Mouse (Mus musculus): Measurements from ENCODE around the gene Jund.

Jund gene

GRCm38 (mm10) chr8:70698310-70699109 lies at the start of gene Jund:
Gene Jund (plus strand): TSS chr8:70698949.
- peak; percentile 99 for DNase-seq (ENCODE audit: low read depth, low spot score)

GRCm38 (mm10) chr8:70649324-70649723 lies 49.4 kb upstream of the Jund start:
- DNase-seq (ENCODE audit: low read depth, low spot score) = no peak

GRCm38 (mm10) chr8:70650351-70650750 lies 48.4 kb upstream of the Jund start:
- DNase-seq (ENCODE audit: low read depth, low spot score) = no peak

- DNase-seq (ENCODE audit: low read depth, low spot score) = no peak
Observed at GRCm38 (mm10) chr8:70653226-70653625, 45.5 kb upstream of the Jund start.

- DNase-seq (ENCODE audit: low read depth, low spot score) = no peak
Observed at GRCm38 (mm10) chr8:70654121-70654520, 44.6 kb upstream of the Jund start.

- DNase-seq (ENCODE audit: low read depth, low spot score) = no peak
Observed at GRCm38 (mm10) chr8:70655469-70655868, 43.3 kb upstream of the Jund start.

GRCm38 (mm10) chr8:70656193-70656790 lies 42.5 kb upstream of the Jund start:
- no peak for DNase-seq (ENCODE audit: low read depth, low spot score)

GRCm38 (mm10) chr8:70657214-70657613 lies 41.5 kb upstream of the Jund start:
- no peak for DNase-seq (ENCODE audit: low read depth, low spot score)

- DNase-seq (ENCODE audit: low read depth, low spot score) = no peak
Observed at GRCm38 (mm10) chr8:70657739-70658138, 41.0 kb upstream of the Jund start.

- DNase-seq (ENCODE audit: low read depth, low spot score) = no peak
Observed at GRCm38 (mm10) chr8:70658897-70659603, 39.7 kb upstream of the Jund start.

GRCm38 (mm10) chr8:70659604-70660272 lies 39.0 kb upstream of the Jund start:
- DNase-seq (ENCODE audit: low read depth, low spot score) = peak; percentile 75

- DNase-seq (ENCODE audit: low read depth, low spot score) = no peak
Observed at GRCm38 (mm10) chr8:70660273-70660725, 38.5 kb upstream of the Jund start, which contains the start of gene Pgpep1. Gene Pgpep1 (minus strand): TSS chr8:70660388.

GRCm38 (mm10) chr8:70663691-70664090 lies 35.1 kb upstream of the Jund start:
- DNase-seq (ENCODE audit: low read depth, low spot score) = no peak

GRCm38 (mm10) chr8:70664631-70665030 lies 34.1 kb upstream of the Jund start:
- DNase-seq (ENCODE audit: low read depth, low spot score) = no peak

- DNase-seq (ENCODE audit: low read depth, low spot score) = no peak
Observed at GRCm38 (mm10) chr8:70665599-70665998, 33.1 kb upstream of the Jund start.

- no peak for DNase-seq (ENCODE audit: low read depth, low spot score)
Observed at GRCm38 (mm10) chr8:70667071-70667470, 31.7 kb upstream of the Jund start.

- DNase-seq (ENCODE audit: low read depth, low spot score) = no peak
Observed at GRCm38 (mm10) chr8:70671615-70672324, 27.0 kb upstream of the Jund start.

- no peak for DNase-seq (ENCODE audit: low read depth, low spot score)
Observed at GRCm38 (mm10) chr8:70672325-70673078, 26.2 kb upstream of the Jund start.

GRCm38 (mm10) chr8:70673079-70673856 lies 25.5 kb upstream of the Jund start, which contains the start of gene Lsm4:
Gene Lsm4 (plus strand): TSS chr8:70673248.
- peak; percentile 98 for DNase-seq (ENCODE audit: low read depth, low spot score)

- DNase-seq (ENCODE audit: low read depth, low spot score) = no peak
Observed at GRCm38 (mm10) chr8:70674109-70674508, 24.6 kb upstream of the Jund start.

Data from retina, postnatal 7 days (tissue).